Comparison of ENCODE assay signal across 22 mouse cellular contexts in genomic region chr4:98403492-98403891, GRCm38 (mm10). TPM values are rescaled to one million over a fixed set of nuclear protein-coding genes. Genes with fewer than 3 reads are reported as not detected.
A peak's percentile ranks its signal among the peaks of the same experiment; 100 is the strongest.
DNase-seq lines count a peak whose midpoint lies in the region; ATAC-seq and TF ChIP-seq lines count a peak whose summit lies in the region.
"Had no signal": no experiment of that assay in that cellular context is flagged by ENCODE, and none has a peak within 500 bp of the region (broad histone marks: within the 10 kb centered on the region; RNA-seq: fewer than 3 reads in every experiment).

No protein-coding gene starts in this region.

- ATAC-seq in frontal cortex, adult (ENCODE audit: low TSS enrichment) = peak; percentile 90
- ATAC-seq in megakaryocyte-erythroid progenitor cell, adult 5-6 weeks (replicated peaks; ENCODE audit: low FRiP score, low TSS enrichment, poor library complexity, severe bottlenecking) = peak; percentile 61
- ATAC-seq: activated CD4-positive, CD25-positive, alpha-beta regulatory T cell, adult 4 months; forebrain, embryonic 13.5 days; forebrain, embryonic 15.5 days; forebrain, postnatal 0 days; Patski had no signal

- intact Hi-C loops in left cerebral cortex, adult 2 months (cut with DNase I) = loop anchor here (10.0 kb wide), 1 partner anchor 301 kb away; no protein-coding TSS in a partner anchor

- H3K27ac ChIP-seq in left cerebral cortex, adult 2 months = no peak overlapping the region
- H3K27ac ChIP-seq: embryonic facial prominence, embryonic 10.5 days; embryonic facial prominence, embryonic 12.5 days; forebrain, embryonic 13.5 days; forebrain, embryonic 15.5 days had no signal

- no peak for TF ChIP-seq CTCF in left cerebral cortex, adult 2 months (IDR thresholded peaks at IDR 0.05)

- DNase-seq in frontal cortex, postnatal 14 days (ENCODE audit: low spot score in 2 of 2) = no peak
- DNase-seq in 3T3-L1 (ENCODE audit: low read depth, low spot score) = peak; percentile 30
- peak; percentile 23 for DNase-seq in brain, adult 2 months (ENCODE audit: low read depth, low spot score)
- DNase-seq in left cerebral cortex, adult 2 months (ENCODE audit: extremely low spot score in 1 of 2, low spot score in 2 of 2) = no peak
- no peak for DNase-seq in ovary, adult 18-20 months (ENCODE audit: low spot score)
- DNase-seq: adrenal gland, adult 2 months; adrenal gland, postnatal 10 days; adrenal gland, postnatal 25 days; cerebellum, adult 11-12 months; cerebellum, adult 2 months; cerebellum, adult 9-10 months; cerebellum, postnatal 10 days; cerebellum, postnatal 25 days; forebrain, postnatal 0 days had no signal

- H3K4me3 ChIP-seq in left cerebral cortex, adult 2 months = no peak overlapping the region
- H3K4me3 ChIP-seq: embryonic facial prominence, embryonic 10.5 days; embryonic facial prominence, embryonic 12.5 days; forebrain, embryonic 13.5 days; forebrain, embryonic 15.5 days had no signal

RNA-seq across cellular contexts. Expression of gene Patj, which starts 7.9 kb away (rescaled TPM):
- total RNA-seq in megakaryocyte-erythroid progenitor cell, adult 5-6 weeks (2014; fragmentation: Nextera tagmentation) = 8.2 and 22.5 TPM in 2 replicates
- 3.3 and 3.4 TPM in 2 replicates for total RNA-seq in megakaryocyte-erythroid progenitor cell, adult 5-6 weeks (2017)
- total RNA-seq in left cerebral cortex, adult 2 months (2021) = 10 to 100 TPM; 16.0 to 17.5 TPM

RNA-seq across cellular contexts. Expression of gene Tm2d1, which starts 20.4 kb away (rescaled TPM):
- 22.4 and 26.2 TPM in 2 replicates for total RNA-seq in megakaryocyte-erythroid progenitor cell, adult 5-6 weeks (2014; fragmentation: Nextera tagmentation)
- total RNA-seq in megakaryocyte-erythroid progenitor cell, adult 5-6 weeks (2017) = 21.8 and 22.9 TPM in 2 replicates
- 10 to 100 TPM; 36.2 to 40.5 TPM for total RNA-seq in left cerebral cortex, adult 2 months (2021)

Comparison
In these comparisons a context has a peak if more than half of its experiments do, and no peak if none do; other contexts are left out.
1. DNase-seq: peak in 3T3-L1 (single experiment) and brain, adult 2 months (single experiment); none in frontal cortex, postnatal 14 days (0 of 2), left cerebral cortex, adult 2 months (0 of 2) and ovary, adult 18-20 months (single experiment).